Mouse (Mus musculus): Measurements from ENCODE around the gene Stk32b.

GRCm38 (mm10) chr5:37494984-37495476, 221.9 kb downstream of the Stk32b start:
- no peak for TF ChIP-seq CTCF (IDR thresholded peaks at IDR 0.05)
- no peak for TF ChIP-seq POLR2A (IDR thresholded peaks at IDR 0.05; ENCODE audit: insufficient read depth, low read depth, low read length)
- TF ChIP-seq EP300 (IDR thresholded peaks at IDR 0.05; ENCODE audit: insufficient read depth, low read depth, low read length): 0 out of 2 replicates have a peak, but pooled peaks have one; percentile 18
